Mouse (Mus musculus) spleen, embryonic (tissue): Measurements from ENCODE around the gene Adamts1.

ENCODE experiments used
- CTCF ChIA-PET: fragments of 350-600 bp; sonication (Branson Sonifier 250); formaldehyde crosslinking; loops from one replicate; lab custom pipeline; 2022; lab: Charles Lee

The Adamts1 gene

GRCm38 (mm10) chr16:85765697-85766096 is 37.2 kb downstream of the Adamts1 start:
- CTCF ChIA-PET, result no interaction called here

- CTCF ChIA-PET, result interaction anchor here (0.7 kb wide), 1 partner anchor 22 kb away, joined by 11 read pairs; no protein-coding TSS in a partner anchor
Measured at GRCm38 (mm10) chr16:85765167-85765566, 37.7 kb downstream of the Adamts1 start.

GRCm38 (mm10) chr16:85762052-85762665 is 40.8 kb downstream of the Adamts1 start:
- CTCF ChIA-PET, result no interaction called here

GRCm38 (mm10) chr16:85760961-85761580 is 41.8 kb downstream of the Adamts1 start:
- CTCF ChIA-PET, result no interaction called here

- CTCF ChIA-PET, result no interaction called here
Measured at GRCm38 (mm10) chr16:85756101-85756819, 46.7 kb downstream of the Adamts1 start.

GRCm38 (mm10) chr16:85749335-85749734 is 53.6 kb downstream of the Adamts1 start:
- CTCF ChIA-PET, result no interaction called here

DNA sequence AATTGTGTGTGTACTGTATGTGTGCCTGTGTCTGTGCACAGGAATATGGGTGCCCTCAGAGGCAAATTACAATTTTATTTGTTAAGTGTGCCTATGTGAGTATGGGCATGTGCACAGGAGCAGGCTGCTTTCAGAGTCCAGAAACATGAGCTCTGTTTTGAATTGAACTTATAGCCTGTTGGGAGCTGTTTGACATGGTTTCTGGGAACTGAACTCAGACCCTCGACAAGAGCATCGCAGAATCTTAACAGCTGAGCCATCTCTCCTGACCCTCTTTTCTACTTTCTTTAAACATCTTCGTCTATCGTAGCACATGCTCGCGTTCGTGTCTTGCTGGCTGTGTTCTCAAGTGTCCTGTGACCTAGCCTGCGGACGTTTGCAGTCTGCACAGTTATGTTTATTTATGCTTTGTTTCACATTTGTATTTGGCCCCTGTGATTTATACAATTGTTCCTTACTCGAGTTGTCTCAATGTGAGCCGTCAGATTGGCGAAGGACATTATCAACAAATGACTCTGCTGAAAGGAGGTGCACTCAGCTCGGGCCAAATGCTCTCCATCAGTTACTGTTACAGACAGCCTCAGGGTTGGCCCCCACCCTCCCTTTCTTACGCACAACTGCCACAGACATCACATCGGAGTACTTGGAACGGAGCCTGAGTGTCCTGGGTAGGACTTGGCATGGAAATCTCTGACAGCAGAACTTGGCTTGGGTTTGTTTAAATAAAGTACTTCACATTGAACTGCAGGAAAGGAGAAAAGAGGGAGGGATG is 55.1 kb downstream of the Adamts1 start:
- CTCF ChIA-PET, result no interaction called here

DNA sequence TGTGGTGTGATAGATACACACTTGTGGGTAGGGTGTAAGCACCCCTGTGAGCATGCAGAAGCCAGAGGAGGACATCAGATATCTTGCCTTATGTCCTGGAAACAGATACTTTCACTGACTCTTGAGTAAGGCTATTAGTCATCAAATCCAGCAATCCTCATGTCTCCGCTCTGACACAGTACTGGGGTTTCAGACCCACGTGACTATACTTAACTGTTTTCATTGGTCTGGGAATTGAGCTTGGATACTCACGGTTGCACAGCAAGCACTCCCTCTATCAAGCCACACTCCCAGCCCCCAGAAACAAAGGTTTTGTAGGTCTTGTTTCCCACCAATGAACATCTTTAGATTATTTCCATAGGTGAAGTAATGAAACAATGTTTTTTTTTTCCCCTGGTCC is 56.5 kb downstream of the Adamts1 start:
- CTCF ChIA-PET, result no interaction called here
